Mouse (Mus musculus): Measurements from ENCODE around the gene Ssbp2.

The Ssbp2 gene

DNA sequence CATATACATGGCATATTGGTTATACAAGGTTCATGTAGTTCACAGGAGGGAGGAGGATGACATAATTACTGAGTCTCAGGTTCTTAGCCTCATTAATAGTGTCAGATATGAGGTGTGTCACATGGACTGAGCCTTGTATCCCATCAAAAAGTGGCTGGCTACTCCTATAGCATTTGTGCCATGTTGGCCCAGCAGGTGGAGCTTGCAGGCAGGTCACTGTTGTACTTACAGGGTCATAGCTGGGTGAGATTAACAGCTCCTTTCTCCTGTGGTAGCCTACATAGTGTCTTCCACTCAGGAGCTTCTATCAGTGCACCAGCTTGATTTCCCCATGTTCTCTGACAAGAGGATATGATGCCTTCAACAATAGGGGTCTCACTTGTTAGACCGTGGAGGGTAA is 135.2 kb downstream of the Ssbp2 start:
- in situ Hi-C loops (cut with MboI; ENCODE audit: low pct_unique_long_range_greater_than_20kb in 1 of 2, low sequenced_read_pairs in 2 of 2, unreplicated experiment in 1 of 2): no loop called here

DNA sequence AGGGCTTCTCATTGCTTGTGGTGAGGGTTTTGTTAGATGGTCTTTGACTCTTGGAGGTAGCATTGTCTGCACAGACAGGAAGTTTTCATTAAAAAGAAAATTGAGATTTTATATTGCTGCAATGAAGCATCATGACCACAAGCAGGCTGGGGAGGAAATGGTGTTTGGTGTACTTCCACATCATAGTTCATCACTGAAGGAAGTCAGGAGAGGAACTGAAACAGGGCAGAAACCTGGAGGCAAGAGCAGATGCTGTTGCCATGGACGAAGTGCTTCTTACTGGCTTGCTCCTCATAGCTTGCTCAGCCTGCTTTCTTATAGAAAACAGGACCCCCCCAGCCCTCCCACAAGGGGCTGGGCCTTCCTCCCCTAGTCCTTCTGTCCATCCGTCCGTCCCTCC is 139.5 kb downstream of the Ssbp2 start:
- in situ Hi-C loops (cut with MboI; ENCODE audit: low pct_unique_long_range_greater_than_20kb in 1 of 2, low sequenced_read_pairs in 2 of 2, unreplicated experiment in 1 of 2): no loop called here

DNA sequence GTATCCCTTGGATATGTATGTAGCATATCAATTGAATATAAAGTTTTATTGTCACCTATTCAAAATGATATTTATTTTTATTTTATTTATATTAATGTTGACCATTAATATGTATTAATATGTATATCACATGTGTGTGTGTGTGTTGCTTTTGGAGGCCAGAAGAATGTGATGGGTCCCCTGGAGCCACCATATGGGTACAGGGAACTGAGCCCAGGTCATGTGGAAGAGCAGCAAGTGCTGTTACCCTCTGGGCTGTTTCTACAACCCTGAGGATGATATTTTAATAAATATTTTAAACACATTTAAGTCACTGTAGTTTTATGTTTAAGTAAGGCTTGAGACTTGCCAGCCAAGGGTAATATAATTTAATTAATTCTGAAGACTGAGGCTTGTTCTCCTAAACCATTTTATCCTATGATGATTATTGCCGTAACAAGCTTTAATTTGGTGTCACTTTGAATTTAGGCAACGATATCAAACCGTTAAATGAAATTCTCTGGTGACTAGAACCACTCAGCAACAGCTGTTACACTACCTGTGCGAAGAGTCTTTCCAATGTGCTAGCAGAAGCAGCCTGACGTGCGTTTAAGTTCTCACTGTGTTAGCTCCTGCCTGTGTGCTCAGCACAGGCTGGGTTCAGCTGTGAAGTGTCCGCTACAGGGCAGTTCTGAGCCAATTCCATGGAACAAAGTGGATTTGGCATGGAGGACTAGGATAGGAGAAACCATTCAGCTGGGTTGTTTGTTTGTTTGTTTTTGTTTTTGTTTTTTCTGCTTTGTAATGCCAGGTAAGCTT is 145.2 kb downstream of the Ssbp2 start:
- in situ Hi-C loops (cut with MboI; ENCODE audit: low pct_unique_long_range_greater_than_20kb in 1 of 2, low sequenced_read_pairs in 2 of 2, unreplicated experiment in 1 of 2): no loop called here

DNA sequence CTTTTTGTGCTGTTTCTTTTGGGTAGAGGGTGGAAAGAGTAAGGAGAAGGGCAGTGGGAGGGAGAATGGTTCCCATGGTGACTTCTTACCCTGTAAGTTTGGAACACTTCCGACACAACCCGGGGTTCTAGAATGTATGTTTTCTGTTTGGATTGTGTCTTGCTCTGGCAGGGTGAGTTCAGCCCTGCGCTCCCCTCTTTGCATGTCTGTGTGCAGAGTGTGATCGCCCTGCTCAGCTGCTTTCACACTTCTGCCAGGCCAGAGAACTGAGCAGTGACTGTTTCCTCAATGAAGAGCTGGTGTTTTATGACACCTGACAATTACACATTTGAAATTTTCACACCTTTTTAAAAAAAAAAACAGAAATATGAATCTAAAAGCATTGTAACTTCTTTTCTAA is 150.5 kb downstream of the Ssbp2 start:
- in situ Hi-C loops (cut with MboI; ENCODE audit: low pct_unique_long_range_greater_than_20kb in 1 of 2, low sequenced_read_pairs in 2 of 2, unreplicated experiment in 1 of 2): no loop called here

DNA sequence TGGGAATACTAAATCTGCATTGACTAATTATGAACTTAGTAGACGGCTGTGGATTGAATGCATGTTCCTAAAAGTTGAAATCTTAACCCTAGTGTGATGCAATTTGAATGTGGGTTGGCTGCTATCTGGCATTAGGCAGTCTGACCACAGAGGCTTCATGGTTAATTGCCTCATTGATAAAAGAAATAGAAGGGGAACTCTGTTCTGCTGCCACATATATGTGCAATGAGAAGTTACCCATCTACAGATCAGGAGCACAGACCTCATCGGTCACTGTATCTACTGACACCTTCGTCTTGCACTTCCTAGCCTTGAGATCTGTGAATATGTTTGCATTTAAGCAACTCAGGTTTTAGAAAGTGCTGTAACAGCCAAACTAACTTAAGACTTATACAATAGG is 151.8 kb downstream of the Ssbp2 start:
- in situ Hi-C loops (cut with MboI; ENCODE audit: low pct_unique_long_range_greater_than_20kb in 1 of 2, low sequenced_read_pairs in 2 of 2, unreplicated experiment in 1 of 2): no loop called here

DNA sequence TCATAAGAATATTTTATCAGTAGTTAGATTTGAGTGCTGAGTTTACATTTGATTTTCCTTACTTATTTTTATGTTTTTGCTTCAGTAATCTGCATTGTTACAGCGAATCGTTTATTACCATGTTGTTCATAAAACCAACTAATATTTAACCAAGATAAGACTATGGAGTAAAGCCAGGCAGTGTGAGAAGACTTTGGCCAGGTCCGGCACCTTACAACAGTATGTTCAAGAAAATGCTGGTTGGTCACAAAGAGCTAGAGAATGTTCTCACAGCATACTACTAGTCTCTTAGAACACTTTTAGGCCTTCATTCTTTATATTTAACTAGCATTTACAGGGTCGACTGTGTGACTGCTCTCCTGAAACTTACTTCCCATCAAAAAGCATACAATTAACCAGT is 152.5 kb downstream of the Ssbp2 start:
- in situ Hi-C loops (cut with MboI; ENCODE audit: low pct_unique_long_range_greater_than_20kb in 1 of 2, low sequenced_read_pairs in 2 of 2, unreplicated experiment in 1 of 2): no loop called here

DNA sequence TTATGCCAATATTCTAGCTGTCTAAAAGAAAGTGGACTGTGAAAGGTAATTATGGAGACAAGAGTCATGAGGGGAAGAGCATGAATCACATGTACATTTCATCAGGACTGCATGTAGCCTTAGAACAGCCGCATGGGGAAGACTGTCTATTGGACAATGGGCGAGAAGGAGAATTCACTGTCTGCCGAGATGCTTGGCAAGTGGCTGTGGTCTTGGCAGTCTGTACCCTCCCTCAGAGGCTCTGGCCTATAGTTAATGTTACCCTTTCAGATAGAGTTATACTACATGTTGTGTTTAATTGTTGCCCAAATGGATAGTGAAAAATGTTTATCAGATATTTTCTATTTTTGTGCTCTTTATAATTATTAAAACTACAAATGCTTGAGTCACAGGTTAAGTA is 156.0 kb downstream of the Ssbp2 start:
- in situ Hi-C loops (cut with MboI; ENCODE audit: low pct_unique_long_range_greater_than_20kb in 1 of 2, low sequenced_read_pairs in 2 of 2, unreplicated experiment in 1 of 2): no loop called here

DNA sequence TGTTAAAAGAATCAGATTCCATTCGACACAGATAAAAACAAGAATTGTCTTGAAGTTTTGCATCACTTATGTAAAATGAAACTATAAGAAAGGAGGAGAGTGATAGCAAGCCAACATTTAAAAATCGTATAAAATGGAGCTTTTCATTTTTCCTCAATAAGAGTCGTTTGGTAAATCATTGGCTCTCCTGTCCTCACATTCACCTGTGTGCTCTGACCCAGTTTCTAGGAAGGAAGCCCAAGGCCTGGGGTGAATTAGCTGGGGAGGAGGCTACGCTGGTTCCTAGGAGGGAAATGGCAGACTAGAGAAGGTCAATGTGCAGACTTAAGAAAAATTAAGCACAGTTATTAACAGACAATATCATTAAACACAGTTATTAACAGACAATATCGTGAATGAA is 156.8 kb downstream of the Ssbp2 start:
- in situ Hi-C loops (cut with MboI; ENCODE audit: low pct_unique_long_range_greater_than_20kb in 1 of 2, low sequenced_read_pairs in 2 of 2, unreplicated experiment in 1 of 2): no loop called here

DNA sequence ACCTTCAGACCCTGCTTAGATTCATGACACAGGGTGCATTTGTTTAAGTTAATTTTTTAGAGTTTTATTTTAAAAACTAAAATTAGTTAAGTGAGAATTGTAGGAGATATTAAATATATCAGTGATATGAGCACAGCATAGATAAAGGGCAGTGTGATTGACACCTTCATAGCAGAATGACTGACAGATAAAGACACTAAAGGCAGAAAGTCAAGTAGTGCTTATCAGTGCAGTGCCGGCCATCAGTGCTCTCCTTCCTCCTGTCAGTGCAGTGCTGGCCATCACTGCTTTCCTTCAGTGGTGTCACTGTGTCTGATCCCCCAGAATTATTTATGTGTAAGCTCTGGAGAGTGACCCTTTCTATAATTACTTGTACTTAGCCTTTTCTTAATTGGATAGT is 159.3 kb downstream of the Ssbp2 start:
- in situ Hi-C loops (cut with MboI; ENCODE audit: low pct_unique_long_range_greater_than_20kb in 1 of 2, low sequenced_read_pairs in 2 of 2, unreplicated experiment in 1 of 2): no loop called here

DNA sequence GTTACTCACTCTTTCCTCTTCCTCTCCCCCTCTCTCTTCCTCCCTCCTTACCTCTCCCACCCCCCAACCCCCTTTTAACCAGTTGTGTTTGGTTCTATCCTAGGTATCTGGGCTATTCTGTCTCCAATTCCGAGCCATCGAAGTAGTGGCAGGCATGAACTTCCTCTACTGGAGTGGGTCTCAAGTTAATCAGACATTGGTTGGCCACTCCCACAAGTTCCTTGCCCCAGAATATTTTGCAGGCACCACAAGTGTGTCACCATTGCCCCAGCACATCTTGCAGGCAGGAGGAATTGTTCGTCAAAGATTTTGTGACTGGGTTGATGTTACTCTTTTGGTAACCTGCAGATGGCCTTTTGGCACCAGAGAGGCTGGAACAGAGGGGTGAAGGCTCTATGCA is 160.5 kb downstream of the Ssbp2 start:
- in situ Hi-C loops (cut with MboI; ENCODE audit: low pct_unique_long_range_greater_than_20kb in 1 of 2, low sequenced_read_pairs in 2 of 2, unreplicated experiment in 1 of 2): no loop called here

DNA sequence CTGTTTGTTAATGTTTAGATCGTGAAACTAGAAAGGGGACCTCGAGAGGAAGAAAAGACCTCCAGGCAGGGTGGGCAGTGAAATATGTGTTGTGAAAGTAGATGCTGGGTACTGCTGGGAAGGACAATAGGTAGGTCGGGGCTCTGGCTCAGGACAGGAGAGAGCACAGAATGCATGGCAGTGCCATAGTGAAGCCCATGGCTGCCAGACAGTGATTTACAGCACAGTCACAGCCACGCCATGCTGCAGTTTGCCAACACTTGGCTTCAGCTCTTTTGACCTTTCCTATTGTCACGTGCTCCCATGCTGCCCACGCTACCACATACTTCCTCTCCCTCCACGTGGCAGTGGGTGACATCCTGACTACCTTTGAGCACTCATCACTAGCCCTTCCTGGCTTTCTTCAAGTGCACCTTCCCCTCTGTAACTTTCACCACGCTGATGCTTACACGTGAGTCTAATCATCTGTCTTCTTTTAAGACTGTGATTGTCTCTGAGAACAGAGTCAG is 171.3 kb downstream of the Ssbp2 start:
- in situ Hi-C loops (cut with MboI; ENCODE audit: low pct_unique_long_range_greater_than_20kb in 1 of 2, low sequenced_read_pairs in 2 of 2, unreplicated experiment in 1 of 2): no loop called here

DNA sequence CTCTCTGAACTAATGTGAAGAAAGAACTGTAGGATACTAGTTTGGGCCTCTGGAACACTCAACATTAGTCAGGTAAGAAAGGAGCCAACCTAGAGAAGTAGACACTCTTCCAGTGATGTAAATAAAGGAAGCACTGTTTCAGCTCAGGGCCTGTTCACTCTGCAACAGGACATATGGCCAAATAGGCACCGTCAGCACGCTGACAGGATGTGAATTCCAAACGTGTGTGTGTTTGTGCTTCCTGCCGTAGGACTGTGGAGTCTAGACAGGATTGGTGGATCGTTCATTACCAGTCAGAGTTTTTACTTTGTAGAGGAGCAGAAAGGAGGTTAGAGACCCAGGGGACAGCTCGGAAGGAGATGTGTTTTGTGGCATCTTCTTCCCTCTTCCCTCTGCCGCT is 174.0 kb downstream of the Ssbp2 start:
- in situ Hi-C loops (cut with MboI; ENCODE audit: low pct_unique_long_range_greater_than_20kb in 1 of 2, low sequenced_read_pairs in 2 of 2, unreplicated experiment in 1 of 2): no loop called here

DNA sequence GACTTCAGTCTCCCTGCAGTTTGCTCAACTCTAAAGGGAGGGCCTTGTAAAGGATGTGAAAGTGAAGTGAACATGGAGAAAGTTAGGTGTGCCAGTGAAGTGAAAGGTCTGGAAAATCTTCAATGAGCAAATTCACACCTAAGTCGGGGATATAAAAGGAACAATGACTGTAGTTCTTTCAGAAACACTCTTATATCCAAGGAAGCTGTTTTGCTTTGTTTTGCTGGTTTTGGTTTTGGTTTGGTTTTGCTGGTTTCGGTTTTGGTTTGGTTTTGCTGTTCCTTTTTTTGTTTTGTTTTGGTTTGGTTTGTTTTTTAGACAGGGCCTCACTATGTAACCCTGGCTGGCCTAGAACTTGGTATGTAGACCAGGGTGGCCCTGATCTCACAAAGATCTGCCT is 175.9 kb downstream of the Ssbp2 start:
- in situ Hi-C loops (cut with MboI; ENCODE audit: low pct_unique_long_range_greater_than_20kb in 1 of 2, low sequenced_read_pairs in 2 of 2, unreplicated experiment in 1 of 2): no loop called here

DNA sequence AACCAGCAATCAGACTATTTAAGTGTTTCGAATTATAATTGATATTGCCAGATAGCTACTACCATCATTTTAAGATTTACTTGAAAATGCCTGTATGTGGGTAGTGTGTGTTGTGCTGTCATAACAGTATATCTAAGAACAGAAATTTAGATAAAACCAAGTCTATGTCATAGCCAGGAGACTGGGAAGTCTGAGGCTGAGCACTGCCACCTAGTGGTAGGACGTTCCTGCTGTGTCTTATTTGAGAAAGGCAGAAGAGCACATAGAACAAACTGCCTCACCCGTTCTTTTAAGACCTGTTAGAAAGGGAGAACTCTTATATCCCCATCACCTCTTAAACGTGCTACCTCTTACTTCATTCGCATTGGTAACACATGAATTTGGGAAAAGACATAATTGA is 176.7 kb downstream of the Ssbp2 start:
- in situ Hi-C loops (cut with MboI; ENCODE audit: low pct_unique_long_range_greater_than_20kb in 1 of 2, low sequenced_read_pairs in 2 of 2, unreplicated experiment in 1 of 2): no loop called here

DNA sequence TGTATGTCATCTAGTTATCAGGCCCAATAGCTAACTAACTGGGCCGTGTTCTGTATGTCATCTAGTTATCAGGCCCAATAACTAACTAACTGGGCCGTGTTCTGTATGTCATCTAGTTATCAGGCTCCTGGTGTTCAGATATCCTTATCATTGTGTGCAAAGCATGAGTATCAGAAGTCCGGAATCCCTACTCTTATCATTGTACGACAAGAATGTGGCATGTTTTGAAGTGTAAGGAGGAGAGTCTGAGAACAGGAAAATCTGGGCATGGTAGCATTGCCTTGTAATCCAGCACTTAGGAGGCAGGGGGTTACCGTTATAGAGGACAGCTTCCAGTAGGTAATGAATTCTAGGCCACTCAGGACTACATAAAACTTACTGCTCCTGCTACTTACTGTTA is 178.8 kb downstream of the Ssbp2 start:
- in situ Hi-C loops (cut with MboI; ENCODE audit: low pct_unique_long_range_greater_than_20kb in 1 of 2, low sequenced_read_pairs in 2 of 2, unreplicated experiment in 1 of 2): no loop called here

DNA sequence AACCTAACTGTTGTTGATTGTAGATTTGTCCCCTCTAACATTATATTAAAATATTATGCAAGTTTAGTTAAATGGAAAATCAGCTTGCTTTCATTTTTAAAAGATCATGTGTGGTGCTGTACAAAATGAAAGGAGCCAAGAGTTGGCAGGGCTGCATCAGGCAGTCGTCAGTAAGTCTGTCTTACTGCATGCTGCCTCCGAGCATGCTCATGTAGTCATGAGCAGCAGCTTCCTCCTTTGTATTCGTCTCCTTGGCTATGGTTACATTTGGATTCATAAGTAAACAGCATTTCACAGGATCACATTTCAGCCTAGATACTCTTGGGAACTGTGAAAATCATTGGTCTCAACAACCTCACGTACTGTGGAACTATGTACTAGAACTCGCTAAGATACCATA is 180.1 kb downstream of the Ssbp2 start:
- in situ Hi-C loops (cut with MboI; ENCODE audit: low pct_unique_long_range_greater_than_20kb in 1 of 2, low sequenced_read_pairs in 2 of 2, unreplicated experiment in 1 of 2): no loop called here

DNA sequence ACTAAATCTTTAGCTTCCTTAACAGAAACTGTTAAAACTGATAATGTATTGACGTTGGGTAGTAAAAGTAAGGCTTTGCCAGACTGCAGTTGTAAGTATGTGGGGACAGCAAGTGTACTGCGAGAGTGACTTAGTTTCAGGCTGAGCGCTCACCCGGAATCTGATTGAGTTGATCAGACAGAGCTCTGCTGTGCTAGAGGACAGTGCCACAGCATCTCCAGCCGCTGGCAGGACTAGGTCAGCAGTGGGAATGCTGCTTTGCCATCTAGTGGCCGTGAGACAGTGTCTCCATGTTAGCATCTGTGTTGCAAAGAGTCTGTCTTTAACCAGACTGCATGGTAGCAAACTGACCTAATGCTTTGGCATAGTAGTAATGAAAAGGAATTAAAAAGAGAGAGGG is 188.2 kb downstream of the Ssbp2 start:
- in situ Hi-C loops (cut with MboI; ENCODE audit: low pct_unique_long_range_greater_than_20kb in 1 of 2, low sequenced_read_pairs in 2 of 2, unreplicated experiment in 1 of 2): no loop called here

DNA sequence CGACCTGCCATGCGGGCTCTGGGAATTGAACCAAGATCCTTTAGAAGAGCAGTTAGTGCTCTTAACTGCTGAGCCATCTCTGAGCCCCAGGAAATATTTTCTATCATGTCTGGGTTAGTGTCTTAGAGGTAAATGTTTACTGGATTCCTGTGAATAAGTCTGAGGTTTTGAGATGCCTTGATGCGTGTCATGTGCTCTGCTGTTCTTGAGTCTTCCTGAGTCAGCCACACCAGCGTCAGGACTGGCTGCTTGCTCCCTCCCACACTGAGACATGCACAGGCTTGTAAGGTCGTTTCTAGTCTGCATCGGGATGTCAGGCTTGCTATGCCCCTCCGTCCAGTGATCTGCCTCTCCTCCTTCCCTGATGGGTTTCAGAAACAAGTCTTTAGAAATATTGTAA is 189.8 kb downstream of the Ssbp2 start:
- in situ Hi-C loops (cut with MboI; ENCODE audit: low pct_unique_long_range_greater_than_20kb in 1 of 2, low sequenced_read_pairs in 2 of 2, unreplicated experiment in 1 of 2): no loop called here

DNA sequence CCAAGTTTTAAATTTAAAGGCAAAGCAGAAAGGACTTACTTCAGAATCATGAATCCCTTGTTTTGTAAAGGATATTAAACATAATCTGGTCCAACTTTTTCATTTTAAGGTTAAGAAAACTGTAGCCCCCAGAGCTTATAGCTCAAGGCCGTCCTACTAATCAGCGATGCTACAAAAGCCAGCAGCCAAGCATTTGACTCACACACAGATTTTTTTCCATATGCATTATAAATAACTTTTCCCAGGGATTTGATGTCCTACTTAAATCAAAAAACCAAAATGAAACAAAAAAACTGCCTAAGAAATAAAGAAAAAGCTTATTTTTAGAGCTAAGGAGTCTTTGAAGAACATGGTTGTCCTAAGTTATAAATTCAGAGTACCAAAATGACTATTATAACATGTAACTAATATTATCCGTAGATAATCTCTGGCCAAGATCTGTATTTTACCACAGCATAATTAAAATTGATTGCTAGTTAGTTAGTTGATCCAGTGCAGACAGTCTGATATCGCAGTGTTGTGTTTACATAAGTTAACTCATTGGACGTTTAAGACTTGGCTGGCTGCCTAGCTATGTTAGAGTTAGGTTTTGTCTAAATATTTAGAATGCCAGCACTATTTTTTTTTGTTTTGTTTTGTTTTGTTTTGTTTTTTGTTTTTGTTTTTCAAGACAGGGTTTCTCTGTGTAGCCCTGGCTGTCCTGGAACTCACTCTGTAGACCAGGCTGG is 201.1 kb downstream of the Ssbp2 start:
- in situ Hi-C loops (cut with MboI; ENCODE audit: low pct_unique_long_range_greater_than_20kb in 1 of 2, low sequenced_read_pairs in 2 of 2, unreplicated experiment in 1 of 2): no loop called here

DNA sequence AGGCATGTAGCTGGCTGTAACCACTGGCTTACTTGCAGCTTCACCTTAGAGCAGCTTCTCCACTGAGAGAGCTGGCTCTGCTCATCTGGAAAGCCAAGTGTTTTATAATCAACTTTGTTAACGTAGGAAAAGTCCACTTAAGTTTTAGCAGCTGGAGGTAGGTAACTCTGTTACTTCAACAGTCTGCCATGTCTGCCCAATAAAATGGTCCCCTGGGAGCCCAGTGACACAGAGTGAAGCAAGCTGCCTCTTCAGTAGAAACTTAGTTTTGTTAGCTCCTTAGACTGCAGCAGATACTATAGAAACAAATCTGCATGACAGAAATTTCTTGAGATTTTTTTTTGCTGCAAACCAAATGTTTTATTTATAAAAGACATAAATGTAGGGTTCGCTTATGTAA is 202.7 kb downstream of the Ssbp2 start:
- in situ Hi-C loops (cut with MboI; ENCODE audit: low pct_unique_long_range_greater_than_20kb in 1 of 2, low sequenced_read_pairs in 2 of 2, unreplicated experiment in 1 of 2): no loop called here
